Mouse (Mus musculus) limb, embryonic 12.5 days (tissue): ENCODE measurements at regions not wholly inside any gene's neighbourhood (a gene's known extent, or its start where the extent isn't known, plus 50 kb on each side); places are given as distances from the start of the nearest gene placed in this dataset.

Source experiments
- ATAC-seq: fragments of 200-750 bp; cut with Nextera tagmentation; 2 replicates; pipeline ENCODE4 v1.8.0; 2017; ENCODE audit warnings: low read depth, moderate TSS enrichment; ENCODE audit not compliant: insufficient number of reproducible peaks, insufficient read depth, low FRiP score, low TSS enrichment
- H3K27ac ChIP-seq: fragments of 300-500 bp; sonication (generic); 2 replicates; pipeline ENCODE4 v1.5.1; 2016; ENCODE audit warnings: mild to moderate bottlenecking, moderate library complexity
- H3K27me3 ChIP-seq: fragments of 300-500 bp; sonication (generic); 2 replicates; pipeline ENCODE4 v1.6.1; 2016; ENCODE audit warnings: mild to moderate bottlenecking, moderate library complexity
- H3K36me3 ChIP-seq: fragments of 300-500 bp; sonication (generic); 2 replicates; pipeline ENCODE4 v1.6.1; 2016; ENCODE audit warnings: mild to moderate bottlenecking, moderate library complexity
- H3K4me1 ChIP-seq: fragments of 300-500 bp; sonication (generic); replicated peaks from 2 replicates; pipeline ENCODE4 v1.6.1; 2016
- H3K4me2 ChIP-seq: fragments of 300-500 bp; sonication (generic); 2 replicates; pipeline ENCODE4 v1.6.1; 2016; ENCODE audit warnings: mild to moderate bottlenecking, moderate library complexity
- H3K4me3 ChIP-seq: fragments of 300-500 bp; sonication (generic); replicated peaks from 2 replicates; pipeline ENCODE4 v1.5.1; 2016; ENCODE audit warnings: mild to moderate bottlenecking
- H3K9ac ChIP-seq: fragments of 300-500 bp; sonication (generic); replicated peaks from 2 replicates; pipeline ENCODE4 v1.6.1; 2016; ENCODE audit warnings: mild to moderate bottlenecking, moderate library complexity
- H3K9me3 ChIP-seq: fragments of 300-500 bp; sonication (generic); 2 replicates; pipeline ENCODE4 v1.6.1; 2016; ENCODE audit warnings: mild to moderate bottlenecking, moderate library complexity
- WGBS: fragments of 180-500 bp; shearing (Covaris S2); methylation state at CpG from one replicate; pipeline ENCODE4 v1.1.7; 2016; 5-methylcytosine and 5-hydroxymethylcytosine counted together

GRCm38 (mm10) chr1:35836552-35836951 lies 231.6 kb upstream of the Hs6st1 start:
- Histone ChIP-seq H3K36me3 (no peaks in the 10 kb centered on the region), H3K4me3 (no peak overlapping the region), H3K4me2 (no peak overlapping the region), H3K4me1 (no peaks in the 10 kb centered on the region), H3K9ac (no peak overlapping the region), H3K9me3 (0 out of 2 replicates have a peak, but pooled peaks cover 6% of the 10 kb centered on the region), H3K27me3 (no peaks in the 10 kb centered on the region; the same call in 1 of the 2 replicates), H3K27ac (no peak overlapping the region)
- WGBS, result 78% methylated on average over 5 of the region's 5 CpGs
- no peak for ATAC-seq

- ATAC-seq, result no peak
- 0 out of 2 replicates have a peak, but pooled peaks cover 6% of the 10 kb centered on the region for H3K9me3 ChIP-seq
Observed at GRCm38 (mm10) chr1:35838625-35839024, 229.6 kb upstream of the Hs6st1 start.

GRCm38 (mm10) chr1:35839446-35839845 lies 228.8 kb upstream of the Hs6st1 start:
- Histone ChIP-seq H3K36me3 (no peaks in the 10 kb centered on the region), H3K27me3 (no peaks in the 10 kb centered on the region; the same call in 1 of the 2 replicates), H3K27ac (no peak overlapping the region), H3K4me2 (no peak overlapping the region), H3K9ac (no peak overlapping the region), H3K4me3 (no peak overlapping the region), H3K4me1 (no peaks in the 10 kb centered on the region), H3K9me3 (0 out of 2 replicates have a peak, but pooled peaks cover 6% of the 10 kb centered on the region)
- WGBS, result 79% methylated on average over 6 of the region's 6 CpGs
- no peak for ATAC-seq

More at GRCm38 (mm10) chr1:35838625-35839024, 229.6 kb upstream of the Hs6st1 start:
- WGBS, result 87% methylated on average over 3 of the region's 3 CpGs
- H3K4me3 ChIP-seq, result no peak overlapping the region
- H3K4me2 ChIP-seq, result no peak overlapping the region
- H3K27me3 ChIP-seq, result no peaks in the 10 kb centered on the region; the same call in 1 of the 2 replicates
- no peak overlapping the region for H3K9ac ChIP-seq
- no peaks in the 10 kb centered on the region for H3K36me3 ChIP-seq
- H3K4me1 ChIP-seq, result no peaks in the 10 kb centered on the region
- H3K27ac ChIP-seq, result no peak overlapping the region

GRCm38 (mm10) chr1:35841626-35842025 lies 226.6 kb upstream of the Hs6st1 start:
- Histone ChIP-seq H3K4me3 (no peak overlapping the region), H3K4me1 (no peaks in the 10 kb centered on the region; the same call in 1 of the 2 replicates), H3K27me3 (no peaks in the 10 kb centered on the region; the same call in 1 of the 2 replicates), H3K9me3 (0 out of 2 replicates have a peak, but pooled peaks cover 6% of the 10 kb centered on the region), H3K9ac (no peak overlapping the region), H3K27ac (no peak overlapping the region), H3K4me2 (no peak overlapping the region), H3K36me3 (no peaks in the 10 kb centered on the region)
- 93% methylated on average over 2 of the region's 2 CpGs for WGBS
- ATAC-seq, result no peak

GRCm38 (mm10) chr1:35842707-35843106 lies 225.5 kb upstream of the Hs6st1 start:
- no peaks in the 10 kb centered on the region; the same call in 1 of the 2 replicates for H3K4me1 ChIP-seq
- ATAC-seq, result no peak
- 94% methylated on average over 4 of the region's 4 CpGs for WGBS

GRCm38 (mm10) chr1:35843566-35843965 lies 224.6 kb upstream of the Hs6st1 start:
- no peaks in the 10 kb centered on the region; the same call in 1 of the 2 replicates for H3K4me1 ChIP-seq
- 0 out of 2 replicates have a peak, but pooled peaks cover 6% of the 10 kb centered on the region for H3K9me3 ChIP-seq
- H3K27me3 ChIP-seq, result no peaks in the 10 kb centered on the region; the same call in 1 of the 2 replicates
- WGBS, result 86% methylated on average over 3 of the region's 3 CpGs
- H3K27ac ChIP-seq, result no peak overlapping the region
- ATAC-seq, result no peak
- H3K4me3 ChIP-seq, result no peak overlapping the region
- H3K36me3 ChIP-seq, result no peaks in the 10 kb centered on the region
- no peak overlapping the region for H3K4me2 ChIP-seq
- no peak overlapping the region for H3K9ac ChIP-seq

More at GRCm38 (mm10) chr1:35842707-35843106, 225.5 kb upstream of the Hs6st1 start:
- H3K4me2 ChIP-seq, result no peak overlapping the region
- no peaks in the 10 kb centered on the region for H3K36me3 ChIP-seq
- H3K9ac ChIP-seq, result no peak overlapping the region
- no peak overlapping the region for H3K4me3 ChIP-seq
- no peaks in the 10 kb centered on the region; the same call in 1 of the 2 replicates for H3K27me3 ChIP-seq
- H3K27ac ChIP-seq, result no peak overlapping the region
- 0 out of 2 replicates have a peak, but pooled peaks cover 6% of the 10 kb centered on the region for H3K9me3 ChIP-seq

GRCm38 (mm10) chr1:35846224-35846936 lies 221.8 kb upstream of the Hs6st1 start:
- no peaks in the 10 kb centered on the region for H3K27me3 ChIP-seq
- H3K9ac ChIP-seq, result no peak overlapping the region
- WGBS, result 61% methylated on average over 11 of the region's 11 CpGs
- H3K4me2 ChIP-seq, result no peak overlapping the region
- H3K4me1 ChIP-seq, result no peaks in the 10 kb centered on the region; the same call in 1 of the 2 replicates
- no peak overlapping the region for H3K27ac ChIP-seq
- no peaks in the 10 kb centered on the region for H3K9me3 ChIP-seq
- H3K4me3 ChIP-seq, result no peak overlapping the region
- no peak for ATAC-seq
- no peaks in the 10 kb centered on the region for H3K36me3 ChIP-seq

- no peak for ATAC-seq
- H3K4me2 ChIP-seq, result no peak overlapping the region
- no peak overlapping the region for H3K4me3 ChIP-seq
- H3K36me3 ChIP-seq, result no peaks in the 10 kb centered on the region
- H3K9ac ChIP-seq, result no peak overlapping the region
- no peaks in the 10 kb centered on the region for H3K9me3 ChIP-seq
- no peak overlapping the region for H3K27ac ChIP-seq
- H3K27me3 ChIP-seq, result no peaks in the 10 kb centered on the region
- no peaks in the 10 kb centered on the region; the same call in 1 of the 2 replicates for H3K4me1 ChIP-seq
- 82% methylated on average over 12 of the region's 12 CpGs for WGBS
Observed at GRCm38 (mm10) chr1:35848160-35848954, 219.8 kb upstream of the Hs6st1 start.

GRCm38 (mm10) chr1:35849406-35850190 lies 218.6 kb upstream of the Hs6st1 start:
- Histone ChIP-seq H3K4me1 (no peaks in the 10 kb centered on the region; the same call in 1 of the 2 replicates), H3K4me3 (no peak overlapping the region), H3K9me3 (no peaks in the 10 kb centered on the region), H3K27me3 (no peaks in the 10 kb centered on the region), H3K36me3 (no peaks in the 10 kb centered on the region), H3K9ac (no peak overlapping the region), H3K27ac (no peak overlapping the region), H3K4me2 (no peak overlapping the region)
- no peak for ATAC-seq
- WGBS, result 91% methylated on average over 11 of the region's 11 CpGs

GRCm38 (mm10) chr1:35850191-35850545 lies 218.0 kb upstream of the Hs6st1 start:
- Histone ChIP-seq H3K4me2 (no peak overlapping the region), H3K36me3 (no peaks in the 10 kb centered on the region), H3K27ac (no peak overlapping the region), H3K9ac (no peak overlapping the region), H3K4me3 (no peak overlapping the region), H3K4me1 (no peaks in the 10 kb centered on the region; the same call in 1 of the 2 replicates), H3K9me3 (no peaks in the 10 kb centered on the region), H3K27me3 (no peaks in the 10 kb centered on the region)
- WGBS, result 87% methylated on average over 8 of the region's 8 CpGs
- ATAC-seq, result no peak
